Mouse (Mus musculus) CH12.LX (cell line): Measurements from ENCODE around the gene Glp2r. TPM values are rescaled to one million over a fixed set of nuclear protein-coding genes. Genes with fewer than 3 reads are reported as not detected.
A peak's percentile ranks its signal among the peaks of the same experiment; 100 is the strongest.

Experiments
- DNase-seq: peaks from one replicate; pipeline ENCODE4 v3.0.0-alpha.2; 2013; ENCODE audit errors: extremely low read depth
- H3K27ac ChIP-seq: 2 replicates; pipeline ENCODE4 v1.5.1; 2012; ENCODE audit warnings: low read depth, mild to moderate bottlenecking, control low read depth, moderate library complexity; ENCODE audit not compliant: insufficient read depth
- H3K27me3 ChIP-seq: replicated peaks from 2 replicates; pipeline ENCODE3; 2012; ENCODE audit warnings: inconsistent platforms
- H3K36me3 ChIP-seq, 2 experiments: replicated peaks in 1 of 2; 2 replicates each; pipeline versions ENCODE3 to v1.6.1; 2012; ENCODE audit warnings: inconsistent platforms in 1 of 2, low read length in 1 of 2, mild to moderate bottlenecking in 1 of 2, mixed read lengths in 1 of 2, moderate library complexity in 1 of 2; ENCODE audit not compliant: control insufficient read depth in 1 of 2, insufficient read depth in 1 of 2
- H3K4me1 ChIP-seq, 2 experiments: 2 replicates each; pipeline ENCODE4 v1.6.1; 2012; ENCODE audit warnings: inconsistent platforms in 1 of 2, moderate library complexity in 1 of 2; ENCODE audit not compliant: insufficient read depth in 2 of 2, control insufficient read depth in 1 of 2
- H3K4me2 ChIP-seq: 2 replicates; pipeline ENCODE4 v1.6.1; 2012; ENCODE audit warnings: low read depth, mild to moderate bottlenecking, control low read depth; ENCODE audit not compliant: poor library complexity, insufficient read depth, severe bottlenecking
- H3K4me3 ChIP-seq, 3 experiments: fragments of 150-350 bp in 1 of 3; sonication (generic) in 1 of 3; replicated peaks in 1 of 3; 2 replicates each; pipeline versions ENCODE3 to v1.5.1; 2011 to 2012; ENCODE audit warnings: low read depth in 2 of 3, low read length in 2 of 3, mild to moderate bottlenecking in 2 of 3, moderate library complexity in 2 of 3, control low read depth in 1 of 3, improper control_type of control experiment in 1 of 3, inconsistent platforms in 1 of 3, mixed read lengths in 1 of 3; ENCODE audit not compliant: poor library complexity in 1 of 3
- H3K79me2 ChIP-seq: replicated peaks from 2 replicates; pipeline ENCODE4 v1.6.1; 2012; ENCODE audit warnings: mild to moderate bottlenecking, moderate library complexity; ENCODE audit not compliant: control insufficient read depth, poor library complexity, insufficient read depth, severe bottlenecking; ENCODE audit errors: extremely low read depth
- H3K9ac ChIP-seq: 2 replicates; pipeline ENCODE4 v1.6.1; 2012; ENCODE audit warnings: low read depth, mild to moderate bottlenecking, control low read depth, moderate library complexity; ENCODE audit not compliant: insufficient read depth
- H3K9me3 ChIP-seq: replicated peaks from 2 replicates; pipeline ENCODE3; 2012; ENCODE audit warnings: low read length, inconsistent platforms, mixed read lengths
- BHLHE40 ChIP-seq: IDR thresholded peaks from 2 replicates; pipeline ENCODE4 v1.6.1; 2011; ENCODE audit warnings: mild to moderate bottlenecking, low read depth, low read length, improper control_type of control experiment
- CHD1 ChIP-seq: IDR thresholded peaks from 2 replicates; pipeline ENCODE4 v1.6.1; 2012; ENCODE audit warnings: low read depth, low read length, improper control_type of control experiment, inconsistent platforms
- E2F4 ChIP-seq: IDR thresholded peaks from 2 replicates; pipeline ENCODE4 v1.6.1; 2011; ENCODE audit warnings: low read depth, low read length, improper control_type of control experiment; ENCODE audit not compliant: insufficient replicate concordance
- ELF1 ChIP-seq: IDR thresholded peaks from 2 replicates; pipeline ENCODE4 v1.6.1; 2014; ENCODE audit warnings: low read depth, mild to moderate bottlenecking, inconsistent platforms, low read length, improper control_type of control experiment
- IRF4 ChIP-seq: IDR thresholded peaks from 2 replicates; pipeline ENCODE4 v1.6.1; 2014; ENCODE audit warnings: low read depth, mild to moderate bottlenecking, inconsistent platforms, low read length, improper control_type of control experiment
- MAFK ChIP-seq: IDR thresholded peaks from 2 replicates; pipeline ENCODE4 v1.6.1; 2011; ENCODE audit warnings: low read length, improper control_type of control experiment; ENCODE audit not compliant: insufficient replicate concordance
- MAZ ChIP-seq: IDR thresholded peaks from 2 replicates; pipeline ENCODE4 v1.6.1; 2012; ENCODE audit warnings: low read depth, mild to moderate bottlenecking, inconsistent platforms, low read length, improper control_type of control experiment, moderate library complexity
- MEF2A ChIP-seq: IDR thresholded peaks from 2 replicates; pipeline ENCODE4 v1.6.1; 2014; ENCODE audit warnings: low read depth, mild to moderate bottlenecking, inconsistent platforms, low read length, improper control_type of control experiment, borderline replicate concordance
- MXI1 ChIP-seq: IDR thresholded peaks from 2 replicates; pipeline ENCODE4 v1.6.1; 2011; ENCODE audit warnings: mild to moderate bottlenecking, low read depth, low read length, improper control_type of control experiment
- MYC ChIP-seq: IDR thresholded peaks from 2 replicates; pipeline ENCODE4 v1.6.1; 2011; ENCODE audit warnings: low read depth, mild to moderate bottlenecking, improper control_type of control experiment, low read length
- NELFE ChIP-seq: IDR thresholded peaks from 2 replicates; pipeline ENCODE4 v1.6.1; 2011; ENCODE audit warnings: low read depth, low read length, improper control_type of control experiment
- NRF1 ChIP-seq: IDR thresholded peaks from 2 replicates; pipeline ENCODE4 v1.6.1; 2014; ENCODE audit warnings: low read depth, mild to moderate bottlenecking, inconsistent platforms, low read length, improper control_type of control experiment, moderate library complexity
- PAX5 ChIP-seq: IDR thresholded peaks from 2 replicates; pipeline ENCODE4 v1.6.1; 2012; ENCODE audit warnings: low read length, inconsistent platforms, mixed read lengths
- POLR2AphosphoS2 ChIP-seq: IDR thresholded peaks from 2 replicates; pipeline ENCODE4 v1.6.1; 2011; ENCODE audit warnings: low read depth, low read length, improper control_type of control experiment
- RCOR1 ChIP-seq: conservative IDR thresholded peaks from 2 replicates; pipeline ENCODE4 v1.6.1; 2012; ENCODE audit warnings: low read depth, mild to moderate bottlenecking, inconsistent platforms, low read length, improper control_type of control experiment
- SMC3 ChIP-seq: IDR thresholded peaks from 2 replicates; pipeline ENCODE4 v1.6.1; 2011; ENCODE audit warnings: low read depth, low read length, improper control_type of control experiment
- UBTF ChIP-seq: IDR thresholded peaks from 2 replicates; pipeline ENCODE4 v1.6.1; 2012; ENCODE audit warnings: low read depth, mild to moderate bottlenecking, inconsistent platforms, low read length, improper control_type of control experiment, moderate library complexity
- ZKSCAN1 ChIP-seq: IDR thresholded peaks from 2 replicates; pipeline ENCODE4 v1.6.1; 2012; ENCODE audit warnings: low read depth, inconsistent platforms, low read length, improper control_type of control experiment, borderline replicate concordance
- dilution Hi-C: fragments of 300-500 bp; cut with MboI; formaldehyde crosslinking; loops from 2 replicates; pipeline ENCODE4 v1.14.3; 2020; ENCODE audit warnings: low sequenced_read_pairs; ENCODE audit not compliant: extremely low pct_unique_long_range_greater_than_20kb, extremely low pct_ligation_motif_present
- in situ Hi-C: fragments of 300-500 bp; cut with MboI; formaldehyde crosslinking; loops from 3 replicates; pipeline ENCODE4 v1.14.3; 2019; ENCODE audit warnings: low sequenced_read_pairs, low pct_ligation_motif_present, low pct_unique_long_range_greater_than_20kb, mixed read lengths
- polyA plus RNA-seq: library from polyadenylated mRNA; unstranded; fragments of >175 nt; gene quantifications from 2 replicates; pipeline ENCODE4 v1.2.1, GENCODE M21; 2012; ENCODE audit warnings: low read depth; ENCODE audit not compliant: insufficient read length
- total RNA-seq, 2 experiments: library from RNA; depleted of rRNA; stranded (reverse); fragments of 300-350 nt in 1 of 2; fragments of >200 nt in 1 of 2; gene quantifications; 2 replicates each; pipeline ENCODE4 v1.2.3; 2012 to 2014

Glp2r gene
- total and polyA plus RNA-seq, 3 experiments, result 0.04 to 0.09 (median 0.07) TPM

- no peak for DNase-seq
- in situ Hi-C loops, result loop anchor here (5.0 kb wide), 1 partner anchor 106 kb away; no protein-coding TSS in a partner anchor
These were observed 114.6 kb downstream of the Glp2r start for GRCm38 (mm10) chr11:67656366-67656765.

GRCm38 (mm10) chr11:67655236-67655959 lies 115.6 kb downstream of the Glp2r start:
- H3K9ac ChIP-seq, result no peak overlapping the region
- no peak overlapping the region for H3K4me2 ChIP-seq
- H3K36me3 ChIP-seq, result peaks cover 0 to 63% of the 10 kb centered on the region in 2 experiments
- H3K79me2 ChIP-seq, result no peaks in the 10 kb centered on the region
- no peaks in the 10 kb centered on the region for H3K9me3 ChIP-seq
- H3K4me1 ChIP-seq, result peaks cover 24 to 50% of the 10 kb centered on the region in 2 experiments
- TF ChIP-seq MXI1, result no peak
- TF ChIP-seq PAX5, result no peak
- no peak for TF ChIP-seq ZKSCAN1
- no peak for TF ChIP-seq ELF1
- no peak for TF ChIP-seq E2F4
- TF ChIP-seq CHD1, result no peak
- no peak for TF ChIP-seq BHLHE40
- no peak for TF ChIP-seq POLR2AphosphoS2
- peak overlapping the region in 1 of 3 experiments; percentile 8 for H3K4me3 ChIP-seq
- H3K27me3 ChIP-seq, result no peaks in the 10 kb centered on the region
- no peak overlapping the region for H3K27ac ChIP-seq
- in situ Hi-C loops, result loop anchor here (5.0 kb wide), 1 partner anchor 107 kb away; no protein-coding TSS in a partner anchor
- dilution Hi-C loops, result no loop called here
- no peak for DNase-seq

More at GRCm38 (mm10) chr11:67656366-67656765, 114.6 kb downstream of the Glp2r start:
- Histone ChIP-seq H3K9me3 (no peaks in the 10 kb centered on the region), H3K27me3 (no peaks in the 10 kb centered on the region)
- no peak for TF ChIP-seq RCOR1
- no peak for TF ChIP-seq PAX5
- TF ChIP-seq CHD1, result no peak
- no peak for TF ChIP-seq UBTF
- no peak for TF ChIP-seq SMC3
- TF ChIP-seq MEF2A, result no peak
- TF ChIP-seq MYC, result no peak
- TF ChIP-seq BHLHE40, result no peak
- TF ChIP-seq MAZ, result no peak
- no peak for TF ChIP-seq NELFE
- no peak; the same call in 1 of the 2 replicates for TF ChIP-seq IRF4
- no peak for TF ChIP-seq NRF1
- TF ChIP-seq MAFK, result no peak
- TF ChIP-seq, all 38 proteins: peak for 0
- Histone ChIP-seq H3K27ac (no peak overlapping the region), H3K36me3 (peaks cover 0 to 67% of the 10 kb centered on the region in 2 experiments), H3K4me3 (no peak overlapping the region), H3K9ac (no peak overlapping the region), H3K4me2 (no peak overlapping the region), H3K79me2 (no peaks in the 10 kb centered on the region), H3K4me1 (peaks cover 24 to 48% of the 10 kb centered on the region in 2 experiments)
- dilution Hi-C loops, result no loop called here
